Mouse (Mus musculus): Measurements from ENCODE around the gene Ror1.

DNA sequence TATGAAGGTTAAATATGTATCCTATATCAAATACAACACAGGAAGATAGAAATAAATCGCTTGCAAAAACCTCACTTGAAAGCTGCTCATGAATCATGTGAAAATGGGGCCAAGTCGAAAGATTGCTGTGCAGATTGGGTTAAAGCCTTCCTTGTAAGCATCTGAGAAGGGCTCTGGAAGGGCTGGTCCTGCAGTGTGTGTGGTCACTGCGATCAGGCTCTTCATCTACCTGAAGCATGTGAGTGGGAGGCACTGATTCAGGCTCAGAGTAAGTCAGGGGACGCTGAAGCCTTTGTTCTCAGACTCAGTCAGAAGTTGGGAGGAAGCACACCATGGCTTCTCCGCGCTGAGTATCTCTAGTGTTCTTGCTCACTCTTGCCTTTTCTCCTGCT is 176.1 kb downstream of the Ror1 start:
- TF ChIP-seq CTCF (IDR thresholded peaks at IDR 0.05; ENCODE audit: low read depth, low read length) (no peak), POLR2A (IDR thresholded peaks at IDR 0.05; ENCODE audit: insufficient read depth, low read length) (no peak)
